Mouse (Mus musculus): Measurements from ENCODE around the gene Sox21. TPM values are rescaled to one million over a fixed set of nuclear protein-coding genes. Genes with fewer than 3 reads are reported as not detected.

The Sox21 gene
- polyA plus RNA-seq, 1 experiment from 2014 or later = 0.07 TPM

- Histone ChIP-seq H3K36me3 (ENCODE audit: control insufficient read depth, insufficient read depth) (no peaks in the 10 kb centered on the region), H3K9ac (ENCODE audit: low read depth, low read length) (no peak overlapping the region), H3K4me3 (ENCODE audit: low read depth, low read length) (no peak overlapping the region), H3K27me3 (replicated peaks; ENCODE audit: control insufficient read depth, insufficient read depth, low read length) (peaks cover 14% of the 10 kb centered on the region; the same call in 1 of the 2 replicates), H3K9me3 (ENCODE audit: control insufficient read depth) (no peaks in the 10 kb centered on the region), H3K27ac (ENCODE audit: low read depth, low read length) (no peak overlapping the region), H3K4me1 (replicated peaks; ENCODE audit: control insufficient read depth, insufficient read depth, low read length) (no peaks in the 10 kb centered on the region), H3K4me2 (replicated peaks; ENCODE audit: low read depth) (no peak overlapping the region)
- 57% methylated on average over 13 of the region's 13 CpGs for WGBS
- no peak for ATAC-seq
- TF ChIP-seq CTCF (IDR thresholded peaks at IDR 0.05; ENCODE audit: low read depth) = no peak
Observed at GRCm38 (mm10) chr14:118194219-118194914, 42.5 kb downstream of the Sox21 start.

- ATAC-seq = no peak
- Histone ChIP-seq H3K36me3 (ENCODE audit: control insufficient read depth, insufficient read depth) (no peaks in the 10 kb centered on the region), H3K27me3 (replicated peaks; ENCODE audit: control insufficient read depth, insufficient read depth, low read length) (peaks cover 14% of the 10 kb centered on the region; the same call in 1 of the 2 replicates), H3K9ac (ENCODE audit: low read depth, low read length) (no peak overlapping the region), H3K4me2 (replicated peaks; ENCODE audit: low read depth) (no peak overlapping the region), H3K4me1 (replicated peaks; ENCODE audit: control insufficient read depth, insufficient read depth, low read length) (no peaks in the 10 kb centered on the region), H3K27ac (ENCODE audit: low read depth, low read length) (no peak overlapping the region), H3K9me3 (ENCODE audit: control insufficient read depth) (no peaks in the 10 kb centered on the region), H3K4me3 (ENCODE audit: low read depth, low read length) (no peak overlapping the region)
- no peak for TF ChIP-seq CTCF (IDR thresholded peaks at IDR 0.05; ENCODE audit: low read depth)
- 55% methylated on average over 10 of the region's 10 CpGs for WGBS
Observed at GRCm38 (mm10) chr14:118193663-118194062, 43.2 kb downstream of the Sox21 start.

- WGBS = 57% methylated on average over 10 of the region's 10 CpGs
- Histone ChIP-seq H3K27me3 (replicated peaks; ENCODE audit: control insufficient read depth, insufficient read depth, low read length) (peaks cover 14% of the 10 kb centered on the region; the same call in 1 of the 2 replicates), H3K4me2 (replicated peaks; ENCODE audit: low read depth) (no peak overlapping the region), H3K9me3 (ENCODE audit: control insufficient read depth) (no peaks in the 10 kb centered on the region), H3K9ac (ENCODE audit: low read depth, low read length) (no peak overlapping the region), H3K27ac (ENCODE audit: low read depth, low read length) (no peak overlapping the region), H3K4me1 (replicated peaks; ENCODE audit: control insufficient read depth, insufficient read depth, low read length) (no peaks in the 10 kb centered on the region), H3K4me3 (ENCODE audit: low read depth, low read length) (no peak overlapping the region), H3K36me3 (ENCODE audit: control insufficient read depth, insufficient read depth) (no peaks in the 10 kb centered on the region)
- ATAC-seq = no peak
- 0 out of 2 replicates have a peak, but pooled peaks have one; percentile 9 for TF ChIP-seq CTCF (IDR thresholded peaks at IDR 0.05; ENCODE audit: low read depth)
Observed at GRCm38 (mm10) chr14:118193001-118193628, 43.7 kb downstream of the Sox21 start.

- Histone ChIP-seq H3K9ac (ENCODE audit: low read depth, low read length) (no peak overlapping the region), H3K27ac (ENCODE audit: low read depth, low read length) (no peak overlapping the region), H3K4me3 (ENCODE audit: low read depth, low read length) (no peak overlapping the region), H3K36me3 (ENCODE audit: control insufficient read depth, insufficient read depth) (no peaks in the 10 kb centered on the region), H3K4me2 (replicated peaks; ENCODE audit: low read depth) (no peak overlapping the region), H3K27me3 (replicated peaks; ENCODE audit: control insufficient read depth, insufficient read depth, low read length) (peaks cover 10% of the 10 kb centered on the region; the same call in 1 of the 2 replicates), H3K9me3 (ENCODE audit: control insufficient read depth) (no peaks in the 10 kb centered on the region), H3K4me1 (replicated peaks; ENCODE audit: control insufficient read depth, insufficient read depth, low read length) (no peaks in the 10 kb centered on the region)
- no peak for ATAC-seq
- TF ChIP-seq CTCF (IDR thresholded peaks at IDR 0.05; ENCODE audit: low read depth) = no peak
- 77% methylated on average over 9 of the region's 9 CpGs for WGBS
Observed at GRCm38 (mm10) chr14:118191442-118191841, 45.4 kb downstream of the Sox21 start.

Small RNA genes lying within 50 kb of the gene (microRNA-seq; reads per million reads assigned to microRNA genes)
- gene Mir6241 = not detected

Other genes starting within 250 kb of the Sox21 start
- 6.1 and 6.7 TPM in 2 replicates for gene Dct, start 184.8 kb downstream of the Sox21 start, polyA plus RNA-seq (2015; fragmentation: Nextera tagmentation; extraction: Ambion mirVana)
- gene Tgds, start 104.3 kb downstream of the Sox21 start, polyA plus RNA-seq (2015; fragmentation: Nextera tagmentation; extraction: Ambion mirVana) = 29.4 and 31.6 TPM in 2 replicates
- 27.2 and 27.5 TPM in 2 replicates for gene Gpr180, start 99.9 kb downstream of the Sox21 start, polyA plus RNA-seq (2015; fragmentation: Nextera tagmentation; extraction: Ambion mirVana)
- gene Gm9376, start 29.9 kb upstream of the Sox21 start, polyA plus RNA-seq (2015; fragmentation: Nextera tagmentation; extraction: Ambion mirVana) = not detected in 2 replicates

Measured in intestine, postnatal 0 days (tissue).